Mouse (Mus musculus): ENCODE data around the gene Ms4a4a. TPM values are rescaled to one million over a fixed set of nuclear protein-coding genes. Genes with fewer than 3 reads are reported as not detected.
"Not testable (repeated sequence)": the region's sequence is repeated elsewhere in the genome, so short reads cannot be mapped to it uniquely, and the experiment has no call there.

Ms4a4a gene
- 1 to 10 TPM in 1 of 4 experiments, under 1 TPM in 1, not detected in 2; 0.68 to 1.6 TPM for total RNA-seq (2022)

DNA sequence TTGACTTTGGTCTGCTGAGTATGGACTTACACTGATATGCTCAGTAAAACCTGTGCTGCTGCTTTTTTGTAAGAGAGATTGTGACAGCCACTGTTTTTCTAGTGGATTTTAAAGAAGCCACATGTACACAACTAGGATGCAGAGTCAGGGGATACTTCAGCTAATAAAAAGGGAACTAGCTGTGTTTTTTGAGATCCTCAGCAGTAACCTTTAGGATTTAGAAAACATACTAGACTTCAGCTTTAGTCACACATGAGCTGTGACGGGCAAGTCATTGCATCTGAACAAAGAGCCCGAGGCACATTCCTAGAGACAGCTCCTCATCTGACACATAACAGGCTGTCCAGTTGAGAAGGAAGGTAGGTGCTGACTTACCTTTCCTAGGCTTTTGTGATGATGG is at the start of gene Ms4a4a:
Ms4a4a (plus strand) TSS at position 251 of the 400 bp plus-strand sequence.
- DNase-seq (ENCODE audit: low spot score in 2 of 2): no peak

DNA sequence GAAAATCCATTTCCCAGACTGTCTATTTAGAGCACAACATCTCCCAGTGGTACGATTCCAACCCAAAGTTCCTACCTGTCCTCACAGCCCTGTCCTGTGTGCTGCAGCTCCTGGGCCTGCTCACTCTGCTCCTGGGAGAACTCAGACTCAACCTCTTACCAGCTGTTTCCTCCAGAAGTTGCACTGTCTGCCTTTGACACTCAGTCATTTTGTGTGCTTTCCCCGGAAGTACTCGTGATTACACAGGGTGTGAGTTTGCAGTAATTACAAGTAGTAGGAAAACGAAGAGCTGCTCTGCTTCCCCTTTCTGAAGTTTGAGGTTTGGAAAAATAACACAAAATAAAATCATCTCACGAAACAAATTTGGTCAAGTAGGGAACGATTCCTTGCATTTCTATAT is 39.4 kb upstream of the Ms4a4a start, which contains the start of gene Ms4a7:
Ms4a7 (minus strand) TSS at position 215 of the 400 bp plus-strand sequence.
- no peak for DNase-seq (ENCODE audit: low spot score in 2 of 2)

DNA sequence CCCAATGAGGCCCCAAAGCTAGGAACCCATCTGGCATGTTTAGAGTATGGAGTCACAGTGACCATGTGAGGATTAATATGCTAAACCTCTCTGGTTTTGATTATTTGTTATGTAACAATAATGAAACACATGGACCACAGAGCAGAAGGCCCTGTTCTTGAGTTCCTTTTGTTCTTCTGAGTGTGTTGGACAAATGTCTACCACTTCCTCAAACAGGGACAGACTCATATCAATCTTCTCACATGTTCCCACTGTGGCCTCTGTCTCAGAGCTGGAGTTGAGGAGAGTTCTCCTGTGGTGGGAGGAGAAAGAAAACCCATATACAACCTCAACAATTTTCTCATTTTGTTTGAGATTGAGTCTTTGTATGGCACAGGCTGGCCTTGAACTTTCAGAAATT is 32.2 kb upstream of the Ms4a4a start:
- no peak for DNase-seq (ENCODE audit: low spot score in 2 of 2)

DNA sequence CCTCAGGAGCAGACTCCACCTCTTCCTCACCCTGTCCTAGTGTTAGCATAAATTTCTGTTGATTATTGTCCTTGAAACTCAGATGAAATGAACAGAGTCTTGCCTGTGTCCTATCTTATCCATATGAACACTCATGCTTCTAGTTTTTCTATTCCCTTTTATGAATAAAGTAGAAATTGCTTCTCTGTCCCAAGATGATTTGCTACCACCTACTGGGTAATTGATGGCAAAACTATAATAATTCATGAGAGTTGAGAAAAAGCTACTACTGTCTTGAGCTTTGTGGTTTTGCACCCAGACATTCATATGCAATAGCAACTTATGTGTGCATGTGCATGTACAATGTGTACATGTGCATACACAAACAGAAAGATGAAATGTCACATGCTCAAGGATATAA is 31.3 kb upstream of the Ms4a4a start:
- no peak for DNase-seq (ENCODE audit: low spot score in 2 of 2)

- peak in 1 of 2 experiments; percentile 7 for DNase-seq (ENCODE audit: low spot score in 2 of 2)
These were observed 25.4 kb upstream of the Ms4a4a start for GRCm38 (mm10) chr19:11349698-11350481.

DNA sequence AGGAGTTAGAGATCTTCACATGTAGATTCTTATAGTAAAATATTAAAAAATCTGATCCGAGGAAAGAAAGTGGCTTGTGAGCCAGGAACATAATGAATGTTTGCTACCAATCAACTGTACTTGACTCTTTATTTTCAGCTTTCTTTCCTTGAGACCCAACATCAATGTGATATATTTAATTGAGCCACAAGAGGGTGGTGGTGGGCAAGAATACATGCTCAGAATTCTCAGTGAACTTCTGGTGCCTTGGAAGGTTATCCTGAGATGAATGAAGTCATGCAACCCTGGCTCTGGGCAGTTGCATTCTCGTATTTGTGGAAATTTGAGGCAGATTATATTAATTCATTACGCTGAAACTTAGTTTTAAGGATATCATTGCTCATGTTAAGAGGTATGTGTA is 23.4 kb upstream of the Ms4a4a start:
- no peak for DNase-seq (ENCODE audit: low spot score in 2 of 2)

- DNase-seq (ENCODE audit: low spot score in 2 of 2): no peak
These were observed 19.6 kb upstream of the Ms4a4a start for GRCm38 (mm10) chr19:11355730-11356129.

DNA sequence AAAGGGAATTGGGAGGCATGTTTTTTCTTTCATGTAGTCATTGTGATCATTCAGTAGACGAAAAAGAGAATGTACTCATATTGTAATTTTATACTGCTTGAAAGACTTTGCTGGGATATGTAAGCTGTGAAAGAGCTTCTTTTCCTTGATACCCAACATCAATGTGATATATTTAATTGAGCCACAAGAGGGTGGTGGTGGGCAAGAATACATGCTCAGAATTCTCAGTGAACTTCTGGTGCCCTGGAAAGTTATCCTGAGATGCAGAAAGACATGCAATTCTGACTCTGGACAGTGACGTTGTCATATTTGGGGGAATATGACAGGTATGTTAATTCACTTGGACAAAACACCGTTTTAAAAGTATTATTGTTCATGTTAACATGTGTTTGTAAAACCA is 15.2 kb upstream of the Ms4a4a start:
- no peak for DNase-seq (ENCODE audit: low spot score in 2 of 2)

DNA sequence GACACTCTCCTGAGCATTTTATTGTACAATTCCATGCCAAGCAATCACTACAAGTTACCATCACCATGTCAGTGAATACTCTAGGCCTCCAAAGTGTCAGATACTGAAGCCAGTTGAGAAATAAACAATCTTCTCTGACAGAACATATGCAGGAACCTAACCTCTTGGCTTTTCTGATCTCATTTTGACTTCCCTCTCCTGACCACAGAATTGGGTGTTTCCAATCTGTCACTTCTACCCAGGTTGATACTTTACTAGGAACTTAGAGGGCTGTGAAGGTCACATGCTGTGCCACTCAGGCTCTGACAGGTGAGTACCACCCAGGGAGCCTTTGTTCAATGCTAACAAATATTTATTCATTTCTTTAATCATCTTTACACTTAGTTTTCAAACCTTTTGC is 13.3 kb upstream of the Ms4a4a start:
- DNase-seq (ENCODE audit: low spot score in 2 of 2): no peak

GRCm38 (mm10) chr19:11368310-11368709 is 7.0 kb upstream of the Ms4a4a start:
- no peak for DNase-seq (ENCODE audit: low spot score in 2 of 2)

GRCm38 (mm10) chr19:11371181-11371580 is 4.1 kb upstream of the Ms4a4a start:
- DNase-seq (ENCODE audit: low spot score in 2 of 2): no peak

GRCm38 (mm10) chr19:11376399-11376798 is 1.1 kb downstream of the Ms4a4a start:
- DNase-seq (ENCODE audit: low spot score in 2 of 2): no peak

DNA sequence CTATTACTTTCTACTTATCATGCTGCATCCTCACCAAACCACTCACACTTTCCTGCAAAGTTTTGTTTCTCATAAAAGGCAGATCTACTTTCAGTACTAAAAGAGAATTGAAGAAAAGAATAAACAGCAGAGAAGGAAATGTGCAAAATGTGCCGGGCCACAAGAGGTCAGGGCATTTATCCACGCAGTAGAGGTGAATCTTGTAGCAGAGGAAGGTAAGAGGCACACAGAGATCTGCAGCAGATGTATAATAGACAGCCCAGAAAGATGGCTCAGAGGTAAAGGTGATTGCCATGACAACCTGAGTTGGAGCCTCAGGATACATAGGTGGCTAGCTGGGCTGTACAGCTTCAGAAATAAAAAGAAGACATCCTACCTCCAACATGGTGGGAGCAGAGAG is 11.8 kb downstream of the Ms4a4a start:
- no peak for DNase-seq (ENCODE audit: low spot score in 2 of 2)

DNA sequence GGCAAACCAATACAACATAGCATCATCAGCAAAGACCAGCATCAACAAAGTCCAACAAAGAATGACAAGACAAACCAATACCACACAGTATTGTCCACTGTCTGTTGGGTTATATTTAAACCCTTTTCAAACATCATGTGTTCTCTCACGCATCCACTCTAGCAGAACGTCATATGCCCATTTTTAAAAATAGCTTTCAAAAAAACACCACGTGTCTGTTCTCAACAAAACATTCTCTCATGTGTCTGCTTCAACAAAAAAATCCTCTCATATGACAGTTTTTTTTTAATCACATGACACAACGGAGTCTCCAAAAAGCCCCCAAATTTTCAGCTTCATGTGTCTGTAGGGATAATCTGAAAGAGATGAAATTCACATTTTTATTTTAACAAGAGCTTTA is 12.4 kb downstream of the Ms4a4a start:
- no peak for DNase-seq (ENCODE audit: low spot score in 2 of 2)

DNA sequence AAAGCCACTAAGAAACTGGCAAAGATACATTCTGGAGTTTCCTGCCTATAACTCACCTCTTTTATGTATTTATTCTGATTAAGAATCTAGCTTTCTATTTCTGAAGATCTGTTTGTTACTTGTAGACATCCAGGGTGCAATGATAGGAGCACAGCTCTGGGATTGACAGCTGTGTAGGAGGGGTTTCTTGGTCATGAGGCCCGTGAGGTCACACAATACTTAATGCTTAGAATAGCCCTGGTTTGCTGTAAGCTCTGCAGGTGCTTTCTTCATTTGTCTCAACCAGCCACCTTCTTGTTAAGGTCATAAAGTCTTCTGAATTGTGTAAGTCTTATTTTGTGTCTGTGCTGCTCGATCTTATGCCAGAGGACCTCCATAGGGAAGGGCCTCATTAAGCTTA is 13.6 kb downstream of the Ms4a4a start:
- no peak for DNase-seq (ENCODE audit: low spot score in 2 of 2)

DNA sequence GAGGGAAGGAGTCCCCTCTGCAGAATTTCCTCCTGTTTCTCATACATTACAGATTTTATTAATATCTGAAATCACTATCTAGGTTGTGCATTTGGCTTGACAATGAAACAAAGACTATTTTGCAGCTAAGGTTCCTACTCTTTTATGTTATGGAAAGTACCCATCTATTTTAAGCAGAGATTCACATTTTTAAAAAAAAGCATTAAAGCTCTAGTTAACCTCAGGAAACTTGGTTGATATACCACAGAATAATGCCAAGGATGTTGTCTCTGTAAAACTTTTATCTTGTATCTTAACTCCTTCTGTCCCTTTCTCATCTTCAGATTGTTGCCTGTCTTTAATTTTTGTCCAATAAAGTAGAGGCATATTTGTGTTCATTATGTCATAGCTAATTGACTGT is 20.4 kb downstream of the Ms4a4a start:
- DNase-seq (ENCODE audit: low spot score in 2 of 2): no peak

GRCm38 (mm10) chr19:11404527-11404926 is 29.2 kb downstream of the Ms4a4a start, which contains the start of gene Ms4a4c:
Ms4a4c (plus strand) TSS chr19:11404770.
- DNase-seq (ENCODE audit: low spot score in 2 of 2): no peak

DNA sequence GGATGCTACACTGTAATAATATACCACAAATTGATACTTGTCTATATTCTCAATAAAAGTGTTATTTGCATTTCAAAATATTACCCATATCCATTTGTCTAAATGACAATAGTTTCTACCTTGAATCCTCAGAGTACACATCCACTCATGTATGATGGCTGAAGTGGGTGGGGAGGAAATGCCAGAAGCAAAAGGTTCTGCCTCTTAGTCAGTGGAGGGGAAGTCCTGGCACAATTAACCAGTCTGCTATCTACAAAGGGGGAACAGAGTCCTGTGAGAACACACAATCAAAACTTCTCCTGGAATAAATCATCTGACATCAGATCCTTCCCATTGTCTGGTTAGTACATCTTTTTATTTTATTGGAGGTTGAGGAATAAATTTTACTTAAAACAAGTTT is 32.1 kb downstream of the Ms4a4a start:
- DNase-seq (ENCODE audit: low spot score in 2 of 2): no peak

- DNase-seq (ENCODE audit: low spot score in 2 of 2): no peak
These were observed 33.3 kb downstream of the Ms4a4a start for GRCm38 (mm10) chr19:11408591-11408990.

DNA sequence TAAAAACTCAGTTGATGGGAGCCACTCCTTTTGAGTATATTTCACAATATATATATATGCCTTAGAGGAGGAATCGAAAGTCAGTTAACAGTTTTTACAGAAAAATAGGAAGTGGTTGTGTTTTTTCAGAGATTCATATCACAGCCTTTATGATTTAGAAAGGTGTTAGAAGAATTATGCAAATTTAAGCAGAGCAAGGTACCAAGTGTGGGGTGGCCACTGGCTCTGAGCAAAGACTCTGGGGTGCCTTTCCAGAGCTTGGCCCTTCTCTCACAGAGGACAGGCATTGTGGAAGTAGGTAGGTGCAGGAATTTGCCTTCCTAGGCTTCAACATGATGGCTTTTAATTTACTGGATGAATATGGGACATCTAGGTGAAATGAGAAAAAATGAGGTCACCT is 36.3 kb downstream of the Ms4a4a start:
- DNase-seq (ENCODE audit: low spot score in 2 of 2): no peak

DNA sequence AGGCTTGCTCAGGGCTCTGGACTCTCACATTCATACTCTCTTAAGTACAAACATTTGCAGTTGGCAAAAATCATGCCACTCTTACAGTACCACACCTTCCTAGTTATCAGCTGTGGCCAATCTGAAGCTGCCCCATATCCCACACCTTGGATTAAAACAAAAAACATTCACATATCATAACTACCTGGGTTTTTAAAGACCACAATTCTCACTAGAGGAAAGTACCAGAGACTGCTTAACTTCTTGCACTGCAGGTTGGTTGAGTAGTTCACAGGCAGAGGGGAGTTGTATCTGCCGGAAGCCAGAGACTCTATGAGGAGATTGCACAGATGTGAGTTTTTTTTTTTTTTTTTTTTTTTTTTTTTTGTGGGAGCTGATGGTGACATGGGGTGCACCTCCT is 38.8 kb downstream of the Ms4a4a start:
- DNase-seq (ENCODE audit: low spot score in 2 of 2): no peak

GRCm38 (mm10) chr19:11415581-11415980 is 40.3 kb downstream of the Ms4a4a start:
- no peak for DNase-seq (ENCODE audit: low spot score in 2 of 2)

DNA sequence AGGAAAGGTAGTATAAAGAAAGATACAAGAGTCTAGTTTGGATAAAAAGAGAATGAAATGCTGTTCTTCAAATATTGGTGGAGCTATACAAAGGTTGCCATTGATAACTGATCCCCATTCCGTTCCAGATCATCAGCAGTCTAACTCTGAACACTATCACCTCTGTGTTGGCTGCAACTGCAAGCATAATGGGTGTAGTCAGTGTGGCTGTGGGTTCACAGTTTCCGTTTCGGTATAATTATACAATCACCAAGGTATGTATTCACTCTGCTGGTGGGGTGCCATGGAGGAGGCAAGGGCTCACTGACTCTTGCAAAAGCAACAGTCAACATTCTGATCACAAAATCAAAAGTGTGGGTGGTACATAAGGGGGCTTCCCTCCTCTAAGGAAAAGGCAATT is 43.5 kb downstream of the Ms4a4a start:
- not testable (repeated sequence) for DNase-seq (ENCODE audit: low spot score in 2 of 2)
